Mouse (Mus musculus) neutrophil, adult 65 days (primary cell): ENCODE measurements around the gene Adarb1. TPM values are rescaled to one million over a fixed set of nuclear protein-coding genes. Genes with fewer than 3 reads are reported as not detected.

Experiments used
- total RNA-seq: library from RNA; stranded (reverse); gene quantifications from 2 replicates; pipeline ENCODE4 v1.2.4, GENCODE M21; 2023

The Adarb1 gene
- 0.11 and 0.16 TPM in 2 replicates for total RNA-seq

GRCm38 (mm10) chr10:77418138-77418537, at the start of gene Adarb1:
TSS of gene Adarb1 (minus strand) at chr10:77418270.

GRCm38 (mm10) chr10:77258704-77259621, 159.1 kb downstream of the Adarb1 start, which contains the start of gene Pofut2:
TSS of gene Pofut2 (plus strand) at chr10:77259218.

Other genes starting within 250 kb of the Adarb1 start
- 24.9 and 25.8 TPM in 2 replicates for gene Pofut2, start 159.1 kb downstream of the Adarb1 start, total RNA-seq
- 12.5 and 16.9 TPM in 2 replicates for gene Fam207a, start 97.5 kb upstream of the Adarb1 start, total RNA-seq
- 896 and 935 TPM in 2 replicates for gene Itgb2, start 112.0 kb upstream of the Adarb1 start, total RNA-seq
- gene Pttg1ip, start 163.4 kb upstream of the Adarb1 start, total RNA-seq = 85.5 and 125 TPM in 2 replicates
- gene Sumo3, start 187.8 kb upstream of the Adarb1 start, total RNA-seq = 55.9 and 66.8 TPM in 2 replicates
- gene Gm49325, start 187.9 kb upstream of the Adarb1 start, total RNA-seq = not detected in 2 replicates
- gene Ube2g2, start 204.0 kb upstream of the Adarb1 start, total RNA-seq = 31.2 and 34.0 TPM in 2 replicates